Mouse (Mus musculus): ENCODE measurements around the gene Ovol2. TPM values are rescaled to one million over a fixed set of nuclear protein-coding genes. Genes with fewer than 3 reads are reported as not detected.

The Ovol2 gene
- polyA plus RNA-seq (2011; ENCODE audit: insufficient read depth, insufficient read length, low replicate concordance, missing spikeins), result 0.97 TPM in 1 of 2 replicates, not detected in the other

DNA sequence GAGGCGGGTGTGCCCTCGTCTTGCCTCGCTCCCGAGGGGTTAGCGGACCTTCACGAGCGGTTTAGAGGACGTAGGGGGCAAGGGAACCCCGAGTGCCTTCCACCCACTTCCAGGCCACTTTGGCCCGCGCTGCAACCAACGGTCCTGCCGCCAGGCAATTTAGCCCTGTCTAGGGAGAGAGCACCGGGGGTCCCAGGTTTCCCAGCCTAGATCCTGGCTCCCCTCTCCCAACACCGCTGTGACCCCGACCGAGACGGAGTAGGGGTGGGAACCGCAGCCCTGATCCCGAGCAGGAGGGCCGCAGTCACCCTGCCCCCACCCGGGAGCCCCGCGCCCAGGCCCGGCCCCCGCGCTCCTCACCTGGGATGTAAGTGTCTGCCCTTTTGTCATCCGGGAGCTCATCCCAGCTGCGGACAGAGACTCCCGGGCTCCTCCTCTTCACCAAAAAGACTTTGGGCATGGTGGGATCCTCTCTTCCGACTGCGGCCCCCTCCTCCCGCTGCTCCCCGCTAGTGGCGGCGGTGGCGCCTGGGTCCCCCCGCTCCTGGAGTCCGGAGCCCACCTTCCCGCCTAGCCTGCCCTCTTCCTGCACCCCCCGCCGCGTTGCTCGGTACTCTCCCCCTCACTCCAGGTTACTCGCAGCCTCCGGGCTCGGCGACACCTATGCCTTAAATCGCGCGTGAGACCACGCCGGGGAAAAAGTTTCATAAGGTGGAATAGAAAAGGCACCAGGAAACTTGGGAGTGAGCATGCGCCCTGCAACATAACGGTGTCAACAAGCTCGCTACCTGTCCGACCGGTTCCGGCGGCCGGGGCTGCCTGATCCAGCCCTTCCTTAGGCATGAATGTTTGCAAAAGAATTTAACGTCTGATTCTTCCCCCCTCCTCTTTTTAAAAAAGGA, at the start of gene Ovol2:
TSS of gene Ovol2 (minus strand) at position 746 of the 902 bp plus-strand sequence.
- 2% methylated on average over 62 of the region's 62 CpGs for WGBS
- H3K4me3 ChIP-seq (replicated peaks; ENCODE audit: control insufficient read depth, low read depth, low read length), result no peak within 1 kb of the TSS
- H3K27ac ChIP-seq (ENCODE audit: control insufficient read depth, insufficient read depth, low read depth, low read length, poor library complexity), result peak within 1 kb of the TSS; percentile 31; the same call in 1 of the 2 replicates
- TF ChIP-seq CTCF (IDR thresholded peaks at IDR 0.05; ENCODE audit: control insufficient read depth, insufficient read depth, low read length) (no peak), POLR2A (IDR thresholded peaks at IDR 0.05; ENCODE audit: borderline replicate concordance, control insufficient read depth, low read depth, low read length) (no peak)
- H3K4me1 ChIP-seq (ENCODE audit: control insufficient read depth, insufficient read depth, low read length), result no peaks in the 10 kb centered on the region

DNA sequence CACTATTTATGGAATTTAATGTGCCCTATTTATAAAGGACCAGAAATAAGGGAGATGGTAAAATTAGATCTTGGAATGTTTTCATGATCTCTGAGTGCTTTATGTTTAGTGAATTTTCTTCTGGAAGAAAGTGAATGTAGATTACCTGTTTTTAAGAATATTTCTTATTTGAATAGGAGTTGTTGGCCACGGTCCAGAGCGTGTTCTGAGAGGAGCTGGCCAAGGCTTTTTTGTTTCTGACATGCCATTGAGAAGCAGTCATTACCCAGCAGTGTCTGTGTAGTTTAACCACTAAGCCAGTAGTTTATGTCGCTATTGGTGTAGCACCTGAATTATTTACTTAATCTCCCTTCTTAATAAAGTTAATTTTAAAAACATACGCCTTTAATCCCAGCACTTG, 49.8 kb upstream of the Ovol2 start:
- WGBS, result 94% methylated on average over 4 of the region's 4 CpGs
- no peak for TF ChIP-seq POLR2A (IDR thresholded peaks at IDR 0.05; ENCODE audit: borderline replicate concordance, control insufficient read depth, low read depth, low read length)
- no peak for TF ChIP-seq CTCF (IDR thresholded peaks at IDR 0.05; ENCODE audit: control insufficient read depth, insufficient read depth, low read length)

DNA sequence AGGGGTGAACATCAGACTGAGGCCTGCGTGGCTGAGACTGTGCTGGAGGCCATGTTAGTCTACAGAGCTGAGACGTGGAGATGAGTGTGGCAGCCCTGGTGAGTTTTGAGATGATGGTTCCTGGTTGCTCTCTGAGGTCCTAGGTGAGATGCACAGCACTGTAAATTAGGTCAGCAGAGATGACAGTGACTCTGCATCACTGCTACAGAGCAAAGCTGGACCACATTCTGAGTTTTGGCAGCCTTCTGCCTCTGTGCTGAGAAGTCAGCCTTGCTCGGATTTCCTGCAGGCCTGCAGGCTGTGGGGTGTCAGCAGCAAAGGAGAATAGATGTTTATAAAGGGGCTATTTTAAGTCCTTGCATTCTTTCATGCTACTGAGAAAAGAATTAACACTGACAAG, 49.3 kb upstream of the Ovol2 start:
- 92% methylated on average over 3 of the region's 3 CpGs for WGBS
- Histone ChIP-seq H3K27ac (ENCODE audit: control insufficient read depth, insufficient read depth, low read depth, low read length, poor library complexity) (no peak overlapping the region), H3K4me3 (replicated peaks; ENCODE audit: control insufficient read depth, low read depth, low read length) (no peak overlapping the region), H3K4me1 (ENCODE audit: control insufficient read depth, insufficient read depth, low read length) (no peaks in the 10 kb centered on the region)
- TF ChIP-seq CTCF (IDR thresholded peaks at IDR 0.05; ENCODE audit: control insufficient read depth, insufficient read depth, low read length), result no peak
- TF ChIP-seq POLR2A (IDR thresholded peaks at IDR 0.05; ENCODE audit: borderline replicate concordance, control insufficient read depth, low read depth, low read length), result no peak

More for the DNA sequence above, 49.8 kb upstream of the Ovol2 start:
- H3K27ac ChIP-seq (ENCODE audit: control insufficient read depth, insufficient read depth, low read depth, low read length, poor library complexity), result no peak overlapping the region
- H3K4me3 ChIP-seq (replicated peaks; ENCODE audit: control insufficient read depth, low read depth, low read length), result no peak overlapping the region
- H3K4me1 ChIP-seq (ENCODE audit: control insufficient read depth, insufficient read depth, low read length), result no peaks in the 10 kb centered on the region

DNA sequence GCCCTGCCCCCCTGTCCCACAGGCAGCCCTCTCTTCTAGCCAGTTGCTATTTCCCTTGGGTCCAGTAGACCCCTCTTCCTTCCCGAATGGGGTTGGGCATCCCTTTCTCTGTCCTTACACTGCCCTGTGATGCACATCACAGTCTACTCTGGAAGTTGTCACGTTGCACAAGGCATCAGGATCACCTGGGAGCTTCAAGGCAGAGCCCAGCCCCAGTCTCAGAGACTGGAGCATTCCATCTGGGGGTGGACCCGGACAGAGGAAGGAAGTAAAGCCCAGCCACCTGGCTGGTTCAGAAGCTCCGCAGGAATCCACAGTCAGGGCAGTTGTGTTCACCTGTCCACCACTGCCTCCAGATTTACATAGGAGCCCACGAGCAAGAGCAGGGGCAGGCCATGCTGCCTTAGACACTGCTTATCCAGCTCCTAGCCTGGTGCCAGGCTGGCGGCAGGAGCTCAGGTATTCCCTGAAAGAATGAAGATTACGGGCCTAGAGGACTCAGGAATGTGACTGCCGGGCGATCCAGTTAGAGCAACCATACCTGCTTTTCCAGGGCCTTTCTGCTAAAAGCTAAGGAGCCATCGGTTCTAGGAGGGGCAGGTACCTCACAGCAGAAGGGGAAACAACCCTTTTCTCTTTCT, 43.2 kb upstream of the Ovol2 start:
- H3K27ac ChIP-seq (ENCODE audit: control insufficient read depth, insufficient read depth, low read depth, low read length, poor library complexity), result no peak overlapping the region
- TF ChIP-seq CTCF (IDR thresholded peaks at IDR 0.05; ENCODE audit: control insufficient read depth, insufficient read depth, low read length) (no peak), POLR2A (IDR thresholded peaks at IDR 0.05; ENCODE audit: borderline replicate concordance, control insufficient read depth, low read depth, low read length) (no peak)
- H3K4me3 ChIP-seq (replicated peaks; ENCODE audit: control insufficient read depth, low read depth, low read length), result no peak overlapping the region
- 86% methylated on average over 10 of the region's 10 CpGs for WGBS
- no peaks in the 10 kb centered on the region for H3K4me1 ChIP-seq (ENCODE audit: control insufficient read depth, insufficient read depth, low read length)

DNA sequence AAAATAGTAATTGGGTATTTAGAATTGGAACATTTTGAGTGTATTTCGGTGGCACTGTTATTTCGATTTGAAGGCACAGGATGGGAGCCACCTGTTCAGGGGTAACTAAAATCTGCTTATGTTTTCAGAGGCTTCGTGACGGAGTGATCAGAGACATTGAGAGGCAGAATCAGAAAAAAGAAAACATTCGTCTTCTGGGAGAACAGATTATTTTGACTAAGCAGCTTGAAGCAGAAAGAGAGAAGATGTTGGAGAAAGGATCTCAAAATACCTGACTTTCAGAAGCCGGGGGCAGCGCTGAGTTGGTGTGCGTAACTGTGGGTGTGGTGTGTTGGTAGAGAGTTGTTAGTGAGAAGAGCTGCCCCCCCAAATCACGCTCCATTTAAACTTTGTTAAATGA, 41.1 kb upstream of the Ovol2 start:
- Histone ChIP-seq H3K4me1 (ENCODE audit: control insufficient read depth, insufficient read depth, low read length) (no peaks in the 10 kb centered on the region), H3K27ac (ENCODE audit: control insufficient read depth, insufficient read depth, low read depth, low read length, poor library complexity) (no peak overlapping the region), H3K4me3 (replicated peaks; ENCODE audit: control insufficient read depth, low read depth, low read length) (no peak overlapping the region)
- WGBS, result 86% methylated on average over 9 of the region's 9 CpGs
- TF ChIP-seq POLR2A (IDR thresholded peaks at IDR 0.05; ENCODE audit: borderline replicate concordance, control insufficient read depth, low read depth, low read length) (no peak), CTCF (IDR thresholded peaks at IDR 0.05; ENCODE audit: control insufficient read depth, insufficient read depth, low read length) (no peak)

DNA sequence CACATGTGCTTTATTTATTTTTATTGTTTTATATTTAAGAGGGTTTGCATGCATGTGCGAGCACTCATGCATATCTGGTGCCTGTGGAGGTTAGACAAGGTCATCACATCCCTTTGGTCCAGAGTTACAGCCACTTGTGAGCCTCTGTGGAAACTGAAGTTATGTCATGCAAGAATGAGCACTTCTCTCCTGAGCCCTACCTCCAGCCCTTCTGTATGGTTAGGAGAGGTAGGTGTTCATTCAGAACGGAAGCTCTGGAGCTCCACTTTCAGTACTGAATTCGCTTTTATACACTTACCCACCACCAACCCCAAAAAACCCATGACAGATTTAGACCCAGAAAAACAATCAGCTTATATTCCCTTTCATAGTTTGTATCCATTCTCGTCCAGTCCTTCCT, 39.6 kb upstream of the Ovol2 start:
- TF ChIP-seq CTCF (IDR thresholded peaks at IDR 0.05; ENCODE audit: control insufficient read depth, insufficient read depth, low read length), result no peak
- TF ChIP-seq POLR2A (IDR thresholded peaks at IDR 0.05; ENCODE audit: borderline replicate concordance, control insufficient read depth, low read depth, low read length), result no peak
- no peak overlapping the region for H3K4me3 ChIP-seq (replicated peaks; ENCODE audit: control insufficient read depth, low read depth, low read length)
- WGBS, result 79% methylated on average over 4 of the region's 4 CpGs

DNA sequence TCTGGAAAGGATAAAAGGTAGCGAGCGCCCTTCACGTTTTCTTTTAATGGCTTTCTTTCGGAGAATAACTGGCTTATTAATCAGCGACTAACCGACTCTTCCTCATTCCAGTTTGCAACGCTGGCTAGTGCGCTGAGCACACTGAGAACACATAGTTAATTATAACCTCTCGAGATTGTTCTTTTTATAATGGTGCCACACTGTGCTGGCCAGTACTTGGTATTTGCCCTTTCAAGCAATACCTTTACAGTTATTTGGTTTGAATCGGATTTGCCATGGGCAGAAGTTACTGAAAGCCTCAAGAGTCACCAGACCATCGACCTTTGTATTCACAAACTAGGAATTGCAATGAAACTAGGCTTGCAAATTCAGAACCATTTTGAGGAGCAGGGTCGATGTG, 37.6 kb upstream of the Ovol2 start:
- Histone ChIP-seq H3K4me1 (ENCODE audit: control insufficient read depth, insufficient read depth, low read length) (no peaks in the 10 kb centered on the region), H3K4me3 (replicated peaks; ENCODE audit: control insufficient read depth, low read depth, low read length) (peak overlapping the region; percentile 92), H3K27ac (ENCODE audit: control insufficient read depth, insufficient read depth, low read depth, low read length, poor library complexity) (peak overlapping the region; percentile 92; the same call in 1 of the 2 replicates)
- TF ChIP-seq CTCF (IDR thresholded peaks at IDR 0.05; ENCODE audit: control insufficient read depth, insufficient read depth, low read length), result no peak
- TF ChIP-seq POLR2A (IDR thresholded peaks at IDR 0.05; ENCODE audit: borderline replicate concordance, control insufficient read depth, low read depth, low read length), result no peak
- WGBS, result under 1% methylated on average over 12 of the region's 12 CpGs

More for the DNA sequence above, 39.6 kb upstream of the Ovol2 start:
- no peaks in the 10 kb centered on the region for H3K4me1 ChIP-seq (ENCODE audit: control insufficient read depth, insufficient read depth, low read length)
- H3K27ac ChIP-seq (ENCODE audit: control insufficient read depth, insufficient read depth, low read depth, low read length, poor library complexity), result no peak overlapping the region

DNA sequence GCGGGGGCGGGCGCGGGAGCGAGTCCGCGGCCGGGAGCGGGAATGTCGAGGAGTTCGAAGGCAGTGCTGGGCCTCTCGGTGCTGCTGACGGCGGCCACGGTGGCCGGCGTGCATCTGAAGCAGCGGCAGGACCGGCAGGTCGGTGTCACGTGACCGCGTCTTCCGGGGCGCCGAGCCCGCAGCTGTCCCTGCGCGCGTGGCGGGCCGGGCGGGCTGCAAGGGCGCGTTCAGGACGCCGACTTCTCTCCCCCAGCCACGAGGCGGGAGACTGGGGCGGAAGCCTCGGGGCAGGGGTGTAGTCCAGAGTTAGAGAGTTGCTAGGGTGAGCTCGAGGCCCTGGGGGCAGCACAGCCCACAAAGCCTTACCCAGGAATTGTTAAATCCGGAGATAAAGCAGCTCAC, 37.1 kb upstream of the Ovol2 start:
- Histone ChIP-seq H3K4me3 (replicated peaks; ENCODE audit: control insufficient read depth, low read depth, low read length) (peak overlapping the region; percentile 92), H3K27ac (ENCODE audit: control insufficient read depth, insufficient read depth, low read depth, low read length, poor library complexity) (peak overlapping the region; percentile 92), H3K4me1 (ENCODE audit: control insufficient read depth, insufficient read depth, low read length) (no peaks in the 10 kb centered on the region)
- TF ChIP-seq CTCF (IDR thresholded peaks at IDR 0.05; ENCODE audit: control insufficient read depth, insufficient read depth, low read length) (no peak), POLR2A (IDR thresholded peaks at IDR 0.05; ENCODE audit: borderline replicate concordance, control insufficient read depth, low read depth, low read length) (peak; percentile 41; the same call in 1 of the 2 replicates)
- under 1% methylated on average over 43 of the region's 43 CpGs for WGBS

Measured in bone marrow, adult 2 months (tissue).